Mouse (Mus musculus): ENCODE measurements around the gene Snd1.
"Not testable (repeated sequence)": the region's sequence is repeated elsewhere in the genome, so short reads cannot be mapped to it uniquely, and the experiment has no call there.

Snd1 gene

GRCm38 (mm10) chr6:28486008-28486407 lies 11.1 kb downstream of the Snd1 start:
- in situ Hi-C loops (cut with MboI): no loop called here

DNA sequence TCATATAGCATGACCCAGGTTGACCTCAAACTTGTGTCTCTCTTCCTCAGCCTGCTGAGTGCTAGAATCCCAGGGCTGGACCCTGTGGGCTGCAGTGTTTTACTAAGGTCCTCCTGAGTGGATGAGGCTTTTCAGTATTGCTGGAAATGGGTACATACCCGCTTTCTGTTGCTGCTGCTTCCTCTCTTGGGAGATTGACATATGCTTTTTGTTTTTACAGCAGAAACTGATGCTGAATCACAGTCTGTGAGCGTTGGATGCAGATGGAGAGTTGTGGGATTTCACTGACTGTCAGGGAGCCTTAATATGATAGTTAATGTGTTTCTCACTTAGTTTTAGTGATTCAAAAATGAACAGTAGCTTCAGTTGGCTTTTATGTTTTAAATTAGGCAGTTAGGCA lies 11.5 kb downstream of the Snd1 start:
- in situ Hi-C loops (cut with MboI): no loop called here

- in situ Hi-C loops (cut with MboI): no loop called here
Measured at GRCm38 (mm10) chr6:28486905-28487304, 12.0 kb downstream of the Snd1 start.

DNA sequence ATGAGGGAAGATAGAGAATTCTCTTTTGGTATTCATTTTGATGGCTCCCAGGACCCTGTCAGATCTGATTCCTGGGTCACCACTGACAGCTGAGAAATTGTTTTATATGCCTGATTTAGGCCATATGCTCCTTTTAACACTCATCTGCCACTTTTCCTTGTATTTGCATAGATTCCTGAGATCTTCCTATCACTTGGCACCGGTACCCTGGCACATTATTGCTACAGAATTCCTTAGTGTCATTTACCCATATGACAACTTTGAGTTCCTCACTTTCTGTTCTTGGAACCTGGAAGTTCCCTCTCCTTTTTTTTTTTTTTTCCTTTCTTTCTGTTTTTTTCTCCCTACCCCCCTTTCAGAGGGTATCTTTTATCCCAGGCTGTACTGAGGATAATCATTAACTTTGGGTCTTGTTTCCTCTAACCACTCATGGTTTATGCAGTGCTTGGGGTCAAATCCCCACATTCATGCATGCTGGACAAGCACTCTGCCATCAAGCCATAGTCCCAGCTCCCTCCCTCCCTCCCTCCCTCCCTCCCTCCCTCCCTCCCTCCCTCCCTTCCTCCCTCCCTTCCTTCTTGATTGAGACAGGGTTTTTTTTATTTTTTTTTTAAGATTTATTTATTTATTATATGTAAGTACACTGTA lies 13.4 kb downstream of the Snd1 start:
- in situ Hi-C loops (cut with MboI): no loop called here

DNA sequence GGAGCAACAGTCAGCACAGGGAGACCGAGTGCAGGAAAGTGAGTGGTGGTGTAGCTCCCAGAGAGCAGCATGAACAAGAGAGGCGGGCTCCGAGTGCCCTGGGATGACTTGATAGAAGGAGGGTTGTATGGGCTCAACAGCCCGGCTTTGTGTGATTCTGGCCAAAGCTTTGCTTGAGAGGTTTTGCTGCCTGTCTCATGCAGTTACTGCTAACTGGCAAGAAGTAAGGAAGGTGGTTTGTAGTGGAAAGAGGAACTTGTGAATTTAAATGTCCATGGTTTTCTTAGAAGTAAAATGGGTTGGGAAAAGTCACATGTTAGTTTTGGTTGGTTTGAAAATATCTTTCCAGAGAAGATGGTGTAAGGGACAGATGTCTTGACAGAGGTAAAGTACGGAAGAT lies 15.7 kb downstream of the Snd1 start:
- in situ Hi-C loops (cut with MboI): no loop called here

DNA sequence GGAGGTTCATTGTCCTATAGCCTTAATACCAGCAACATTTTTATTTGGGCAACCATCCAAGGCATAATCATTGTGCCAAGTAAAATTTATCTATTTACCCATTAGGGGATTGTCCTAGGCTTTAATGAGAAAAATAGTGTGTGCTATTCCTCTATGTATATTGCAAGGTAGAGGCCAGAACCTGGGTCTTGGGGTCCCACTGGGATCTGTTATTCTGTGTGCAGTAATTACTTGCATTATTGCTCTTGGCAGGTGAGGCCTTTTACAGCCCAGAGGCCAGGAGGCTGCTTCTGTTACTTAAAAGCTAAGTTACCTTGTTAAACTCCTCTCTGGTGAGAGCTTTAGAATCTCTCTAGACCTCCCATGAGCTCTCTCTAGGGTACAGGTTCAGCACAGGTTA lies 16.3 kb downstream of the Snd1 start:
- in situ Hi-C loops (cut with MboI): no loop called here

DNA sequence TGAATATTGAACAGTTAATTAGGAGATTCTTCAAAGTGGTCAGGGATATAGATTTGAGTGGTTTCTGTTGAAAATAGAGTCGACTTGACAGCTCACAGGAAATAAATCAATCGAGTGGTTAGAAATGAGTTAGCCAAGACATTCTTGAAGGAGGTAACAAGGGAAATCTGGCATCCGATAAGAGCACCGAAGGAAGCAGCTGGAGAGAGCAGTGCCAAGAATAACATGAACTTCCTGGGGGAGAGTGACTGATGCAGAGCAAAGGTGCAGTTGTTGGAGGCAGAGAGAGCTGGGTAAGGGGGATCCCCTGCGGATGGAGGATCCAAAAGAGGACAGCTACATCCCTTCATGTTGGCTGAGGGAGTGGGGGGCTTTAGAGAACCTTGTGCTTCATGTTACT lies 22.9 kb downstream of the Snd1 start:
- in situ Hi-C loops (cut with MboI): no loop called here

- in situ Hi-C loops (cut with MboI): no loop called here
Measured at GRCm38 (mm10) chr6:28502576-28502975, 27.6 kb downstream of the Snd1 start.

DNA sequence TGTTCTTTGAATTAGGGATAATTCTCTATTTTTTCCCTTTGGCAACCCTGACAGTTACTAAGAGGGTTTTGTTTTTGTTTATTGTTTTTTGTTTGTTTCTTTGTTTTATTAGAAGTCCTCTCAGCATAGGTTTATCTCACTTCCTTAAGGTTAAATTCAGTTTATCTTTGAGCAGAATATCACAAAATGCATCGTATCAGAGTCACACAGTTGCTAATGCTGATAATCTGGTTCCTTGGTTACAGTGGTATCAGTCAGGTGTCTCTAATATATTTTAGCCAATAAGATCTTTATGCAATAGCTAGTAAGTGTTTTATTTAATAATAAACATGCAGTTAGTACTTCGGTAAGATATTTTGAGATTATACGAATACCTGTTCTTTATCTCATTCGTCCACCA lies 28.2 kb downstream of the Snd1 start:
- in situ Hi-C loops (cut with MboI): no loop called here

DNA sequence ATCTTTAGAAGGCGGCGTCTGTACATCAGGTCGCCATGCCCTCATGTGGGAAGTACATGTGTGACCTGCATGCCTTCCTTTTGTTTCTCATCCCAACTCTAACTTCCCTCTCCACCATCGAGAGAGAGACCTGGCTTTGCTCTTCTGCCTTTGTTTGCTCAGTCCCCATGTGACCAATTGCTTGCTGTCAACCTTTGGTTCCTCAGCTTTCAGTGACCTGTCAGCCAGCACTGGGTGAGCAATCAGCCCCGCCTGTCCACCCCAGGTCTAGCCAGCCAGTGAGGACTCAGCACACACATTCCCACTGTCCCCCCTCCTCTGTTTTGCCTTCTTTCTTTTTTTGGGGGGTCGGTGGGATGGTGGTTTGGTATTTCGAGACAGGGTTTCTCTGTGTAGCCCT lies 29.7 kb downstream of the Snd1 start:
- in situ Hi-C loops (cut with MboI): no loop called here

GRCm38 (mm10) chr6:28507759-28508158 lies 32.8 kb downstream of the Snd1 start:
- in situ Hi-C loops (cut with MboI): no loop called here

DNA sequence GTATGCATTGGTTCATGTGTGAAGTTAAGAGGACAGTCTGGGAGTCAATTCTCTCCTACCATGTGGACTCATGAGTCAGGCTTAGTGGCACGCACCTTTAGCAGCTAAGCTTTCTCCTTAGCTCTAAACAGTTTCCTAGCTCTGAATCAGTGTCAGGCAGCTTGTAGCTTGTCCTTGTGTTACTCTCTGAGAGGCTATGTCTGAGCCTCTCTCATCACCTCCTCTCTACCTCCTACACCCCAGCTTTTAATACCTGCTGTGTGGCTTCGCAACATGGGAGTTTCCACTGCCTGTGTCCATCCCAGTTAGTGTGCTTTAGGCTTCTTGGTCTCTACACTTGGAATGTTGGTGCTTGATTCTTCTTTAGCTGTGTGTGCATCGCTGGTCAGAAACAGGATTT lies 39.3 kb downstream of the Snd1 start:
- in situ Hi-C loops (cut with MboI): no loop called here

DNA sequence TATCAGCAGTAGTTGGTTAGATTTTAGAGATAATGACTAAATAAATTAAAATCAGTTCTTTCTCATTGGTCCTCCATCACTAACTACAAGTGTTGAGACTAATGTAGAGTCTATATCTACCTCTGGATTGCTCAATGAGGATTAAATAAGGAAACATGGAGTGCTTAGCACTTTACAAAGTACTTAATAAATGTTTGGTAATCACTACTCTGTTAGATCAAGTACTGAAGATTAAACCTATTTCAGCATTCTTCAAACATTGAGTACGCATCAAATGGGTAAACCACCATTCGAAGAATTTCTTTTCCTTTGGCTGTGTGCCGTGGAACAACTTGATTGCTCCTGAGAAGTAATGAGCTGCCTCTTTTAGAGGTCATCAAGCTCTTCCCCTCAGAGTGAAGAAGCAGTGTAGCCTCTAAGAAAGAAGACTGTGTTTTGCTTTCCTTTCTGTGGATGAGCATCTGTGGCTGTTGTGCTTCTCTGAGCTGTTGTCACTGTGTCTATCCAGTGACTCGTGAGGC lies 40.0 kb downstream of the Snd1 start:
- in situ Hi-C loops (cut with MboI): no loop called here

- in situ Hi-C loops (cut with MboI): no loop called here
Measured at GRCm38 (mm10) chr6:28516618-28517017, 41.7 kb downstream of the Snd1 start.

GRCm38 (mm10) chr6:28517050-28517449 lies 42.1 kb downstream of the Snd1 start:
- in situ Hi-C loops (cut with MboI): no loop called here

GRCm38 (mm10) chr6:28519426-28519825 lies 44.5 kb downstream of the Snd1 start:
- in situ Hi-C loops (cut with MboI): no loop called here

- in situ Hi-C loops (cut with MboI): not testable (repeated sequence)
Measured at GRCm38 (mm10) chr6:28520787-28521186, 45.8 kb downstream of the Snd1 start.

DNA sequence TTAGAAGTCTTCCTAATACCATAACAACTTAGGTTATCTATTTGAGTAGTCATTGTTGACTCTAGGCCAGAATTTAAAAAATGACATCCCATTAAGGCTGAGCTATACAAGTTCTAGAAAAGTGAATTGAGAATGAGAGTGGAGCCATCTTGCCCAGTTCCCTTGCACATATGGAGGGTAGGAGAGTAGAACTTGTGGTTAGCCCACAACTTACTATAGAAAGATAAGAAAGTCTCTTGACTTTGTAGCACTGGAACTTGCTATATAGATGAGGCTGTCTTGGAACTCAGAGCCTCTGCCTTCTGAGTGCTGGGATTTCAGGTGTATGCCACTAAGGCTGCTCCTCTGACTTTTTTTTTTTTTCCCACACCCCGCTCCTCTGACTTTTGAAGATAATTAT lies 46.5 kb downstream of the Snd1 start:
- in situ Hi-C loops (cut with MboI): no loop called here

GRCm38 (mm10) chr6:28525589-28525988 lies 50.6 kb downstream of the Snd1 start:
- in situ Hi-C loops (cut with MboI): no loop called here

DNA sequence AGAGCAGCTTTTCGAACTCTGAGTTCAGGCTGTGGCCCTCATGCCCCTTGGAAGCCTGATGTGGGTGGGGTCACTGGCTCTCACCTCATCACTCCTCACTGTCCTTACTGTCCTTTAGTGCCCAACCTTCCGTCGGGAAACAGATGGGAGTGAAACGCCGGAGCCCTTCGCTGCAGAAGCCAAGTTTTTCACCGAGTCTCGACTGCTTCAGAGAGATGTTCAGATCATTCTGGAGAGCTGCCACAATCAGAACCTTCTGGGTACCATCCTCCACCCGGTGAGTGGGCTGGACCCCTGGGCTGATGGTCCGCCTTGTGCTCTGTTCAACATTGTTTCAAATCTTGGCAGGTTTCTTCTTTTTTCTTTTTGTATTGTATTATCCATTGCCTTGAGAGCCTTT lies 52.5 kb downstream of the Snd1 start:
- in situ Hi-C loops (cut with MboI): no loop called here

- in situ Hi-C loops (cut with MboI): no loop called here
Measured at GRCm38 (mm10) chr6:28528208-28528607, 53.3 kb downstream of the Snd1 start.

DNA sequence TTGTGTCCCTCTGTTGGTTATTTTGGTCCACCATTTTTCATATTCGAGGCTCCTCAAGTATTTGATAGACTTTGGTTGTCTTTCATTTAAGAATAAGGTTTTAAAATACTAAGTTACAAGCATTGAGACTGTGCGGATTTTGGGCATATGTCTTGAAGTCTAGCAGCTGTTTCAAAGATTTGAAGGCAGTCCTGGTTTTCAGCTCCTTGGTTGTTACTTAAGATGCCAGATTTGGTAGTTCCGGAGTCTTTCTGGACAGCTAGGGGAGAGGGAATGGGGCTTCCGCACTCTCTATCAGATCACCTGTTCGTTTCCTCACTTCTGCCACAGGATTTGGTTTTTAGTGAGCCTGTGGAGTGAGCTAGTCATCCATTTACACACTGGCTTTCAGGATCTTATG lies 61.5 kb downstream of the Snd1 start:
- in situ Hi-C loops (cut with MboI): no loop called here

- in situ Hi-C loops (cut with MboI): no loop called here
Measured at GRCm38 (mm10) chr6:28537851-28538527, 63.0 kb downstream of the Snd1 start.

- in situ Hi-C loops (cut with MboI): no loop called here
Measured at GRCm38 (mm10) chr6:28542298-28542701, 67.4 kb downstream of the Snd1 start.
